Mouse (Mus musculus): ENCODE results near the gene Cabin1.

Gene Cabin1

GRCm38 (mm10) chr10:75636084-75636786, 127.9 kb downstream of the Cabin1 start:
- DNase-seq (ENCODE audit: low spot score) = no peak

- DNase-seq (ENCODE audit: low spot score) = peak; percentile 85
These were observed 128.5 kb downstream of the Cabin1 start for GRCm38 (mm10) chr10:75635693-75636055.

GRCm38 (mm10) chr10:75635019-75635692, 129.0 kb downstream of the Cabin1 start:
- no peak for DNase-seq (ENCODE audit: low spot score)

- DNase-seq (ENCODE audit: low spot score) = no peak
These were observed 129.5 kb downstream of the Cabin1 start for GRCm38 (mm10) chr10:75634610-75635009.

GRCm38 (mm10) chr10:75633576-75634139, 130.5 kb downstream of the Cabin1 start:
- no peak for DNase-seq (ENCODE audit: low spot score)

- DNase-seq (ENCODE audit: low spot score) = no peak
These were observed 131.1 kb downstream of the Cabin1 start for GRCm38 (mm10) chr10:75633048-75633447.

GRCm38 (mm10) chr10:75632633-75633032, 131.5 kb downstream of the Cabin1 start:
- no peak for DNase-seq (ENCODE audit: low spot score)

- DNase-seq (ENCODE audit: low spot score) = no peak
These were observed 136.7 kb downstream of the Cabin1 start for GRCm38 (mm10) chr10:75627490-75627889.

- DNase-seq (ENCODE audit: low spot score) = no peak
These were observed 137.2 kb downstream of the Cabin1 start for GRCm38 (mm10) chr10:75626991-75627390.

GRCm38 (mm10) chr10:75625920-75626319, 138.2 kb downstream of the Cabin1 start:
- DNase-seq (ENCODE audit: low spot score) = no peak

GRCm38 (mm10) chr10:75620818-75621217, 143.3 kb downstream of the Cabin1 start:
- no peak for DNase-seq (ENCODE audit: low spot score)

- DNase-seq (ENCODE audit: low spot score) = no peak
These were observed 148.1 kb downstream of the Cabin1 start for GRCm38 (mm10) chr10:75616044-75616443.

- no peak for DNase-seq (ENCODE audit: low spot score)
These were observed 153.7 kb downstream of the Cabin1 start for GRCm38 (mm10) chr10:75610486-75610885.

- no peak for DNase-seq (ENCODE audit: low spot score)
These were observed 155.2 kb downstream of the Cabin1 start for GRCm38 (mm10) chr10:75608975-75609374.

- DNase-seq (ENCODE audit: low spot score) = no peak
These were observed 156.9 kb downstream of the Cabin1 start for GRCm38 (mm10) chr10:75607253-75607652.

- DNase-seq (ENCODE audit: low spot score) = no peak
These were observed 158.8 kb downstream of the Cabin1 start for GRCm38 (mm10) chr10:75605162-75605846.

- DNase-seq (ENCODE audit: low spot score) = no peak
These were observed 163.9 kb downstream of the Cabin1 start for GRCm38 (mm10) chr10:75600189-75600730.
